17 mouse cellular contexts compared by ENCODE assay signal in genomic region chr3:102214299-102214698, GRCm38 (mm10).
"Had no signal": no experiment of that assay in that cellular context is flagged by ENCODE, and none has a peak within 500 bp of the region (broad histone marks: within the 10 kb centered on the region; RNA-seq: fewer than 3 reads in every experiment).

No protein-coding gene starts in this region.

- H3K4me2 ChIP-seq: limb, embryonic 15.5 days; liver, embryonic 12.5 days; lung, embryonic 14.5 days; neural tube, embryonic 12.5 days; stomach, embryonic 15.5 days had no signal

- H3K27me3 ChIP-seq: limb, embryonic 15.5 days; liver, embryonic 12.5 days; neural tube, embryonic 12.5 days; stomach, embryonic 15.5 days had no signal

- H3K4me1 ChIP-seq: limb, embryonic 15.5 days; liver, embryonic 12.5 days; midbrain, embryonic 10.5 days; neural tube, embryonic 12.5 days; stomach, embryonic 15.5 days had no signal

- H3K36me3 ChIP-seq: limb, embryonic 15.5 days; liver, embryonic 12.5 days; midbrain, embryonic 10.5 days; neural tube, embryonic 12.5 days; stomach, embryonic 15.5 days had no signal

- ATAC-seq: liver, embryonic 12.5 days had no signal

- DNase-seq: kidney, adult 8-10 months; kidney, postnatal 25 days; lung, embryonic 14.5 days; lung, postnatal 10 days; lung, postnatal 4 days; midbrain, embryonic 14.5 days; retina, postnatal 1 day; right cerebral cortex, postnatal 4 days; spleen, adult 18-20 months; thymus, postnatal 4 days had no signal

- H3K4me3 ChIP-seq: left cerebral cortex, adult 2 months; limb, embryonic 15.5 days; liver, embryonic 12.5 days; midbrain, embryonic 10.5 days; myocyte; neural tube, embryonic 12.5 days; stomach, embryonic 15.5 days had no signal

- H3K9me3 ChIP-seq: limb, embryonic 15.5 days; liver, embryonic 12.5 days; midbrain, embryonic 10.5 days; neural tube, embryonic 12.5 days; stomach, embryonic 15.5 days had no signal

- H3K9ac ChIP-seq: limb, embryonic 15.5 days; liver, embryonic 12.5 days; lung, embryonic 14.5 days; neural tube, embryonic 12.5 days; stomach, embryonic 15.5 days had no signal

- H3K27ac ChIP-seq: left cerebral cortex, adult 2 months; limb, embryonic 15.5 days; liver, embryonic 12.5 days; midbrain, embryonic 10.5 days; neural tube, embryonic 12.5 days; stomach, embryonic 15.5 days had no signal
